Mouse (Mus musculus) stomach, postnatal 0 days (tissue): ENCODE results near the gene Ggct.

Experiments used
- CTCF ChIP-seq: IDR thresholded peaks from 2 replicates; pipeline ENCODE4 v1.5.1; 2016; ENCODE audit warnings: antibody characterized with exemption, low read depth, mild to moderate bottlenecking, moderate library complexity
- EP300 ChIP-seq: optimal IDR thresholded peaks from 2 replicates; pipeline ENCODE3; 2016; ENCODE audit warnings: antibody characterized with exemption

- TF ChIP-seq CTCF = peak; percentile 30; the same call in 1 of the 2 replicates
- TF ChIP-seq EP300 = no peak
Measured at GRCm38 (mm10) chr6:54972111-54972928, 20.4 kb downstream of the Ggct start, which contains the start of gene Nod1.
